Mouse (Mus musculus) adrenal gland, adult 8-10 months (tissue): ENCODE data around the gene Gsn. TPM values are rescaled to one million over a fixed set of nuclear protein-coding genes. Genes with fewer than 3 reads are reported as not detected.

Experiments
- DNase-seq: peaks from one replicate; pipeline ENCODE4 v3.0.0; 2022
- total RNA-seq, 4 experiments: library from RNA; stranded (reverse); gene quantifications; 2 replicates each; pipeline ENCODE4 v1.2.4; 2022

The Gsn gene
- total RNA-seq, 4 experiments from 2014 or later, result 331 to 556 (median 419) TPM

GRCm38 (mm10) chr2:35328064-35328792 lies 72.0 kb downstream of the Gsn start:
- no peak for DNase-seq

- DNase-seq, result no peak
Measured at GRCm38 (mm10) chr2:35329061-35329460, 72.9 kb downstream of the Gsn start.

- DNase-seq, result no peak
Measured at GRCm38 (mm10) chr2:35331205-35331604, 75.0 kb downstream of the Gsn start.

GRCm38 (mm10) chr2:35333670-35334069 lies 77.5 kb downstream of the Gsn start:
- no peak for DNase-seq

- DNase-seq, result no peak
Measured at GRCm38 (mm10) chr2:35335620-35336019, 79.4 kb downstream of the Gsn start.

GRCm38 (mm10) chr2:35336388-35337280 lies 80.5 kb downstream of the Gsn start, which contains the start of gene Stom:
Gene Stom, minus strand, starts transcription at chr2:35336976.
- peak; percentile 100 for DNase-seq

GRCm38 (mm10) chr2:35337419-35337818 lies 81.2 kb downstream of the Gsn start:
- no peak for DNase-seq

- DNase-seq, result no peak
Measured at GRCm38 (mm10) chr2:35338036-35338435, 81.9 kb downstream of the Gsn start.

GRCm38 (mm10) chr2:35338707-35339106 lies 82.5 kb downstream of the Gsn start:
- peak; percentile 37 for DNase-seq

- no peak for DNase-seq
Measured at GRCm38 (mm10) chr2:35342605-35343004, 86.4 kb downstream of the Gsn start.

GRCm38 (mm10) chr2:35345984-35346383 lies 89.8 kb downstream of the Gsn start:
- no peak for DNase-seq

GRCm38 (mm10) chr2:35349184-35349583 lies 93.0 kb downstream of the Gsn start:
- DNase-seq, result no peak

Other genes with a start within 250 kb of the Gsn start
- under 1 TPM in 3 of 4 experiments, not detected in 1; 0.32 to 0.38 (median 0.35) TPM for gene Hc, start 194.9 kb upstream of the Gsn start, total RNA-seq
- 1 to 10 TPM in 1 of 4 experiments, under 1 TPM in 3; 0.21 to 1.5 (median 0.71) TPM for gene AI182371, start 154.8 kb upstream of the Gsn start, total RNA-seq
- 10 to 100 TPM; 16.4 to 30.7 (median 23.5) TPM for gene Cntrl, start 146.9 kb upstream of the Gsn start, total RNA-seq
- gene Rab14, start 55.3 kb upstream of the Gsn start, total RNA-seq, result 100 to 1,000 TPM; 212 to 225 (median 218) TPM
- 10 to 100 TPM; 29.0 to 45.8 (median 37.5) TPM for gene Stom, start 80.6 kb downstream of the Gsn start, total RNA-seq
- not detected for gene 4930568D16Rik, start 111.3 kb downstream of the Gsn start, total RNA-seq
- not detected for gene 4930402F06Rik, start 140.8 kb downstream of the Gsn start, total RNA-seq
- gene Ggta1, start 206.9 kb downstream of the Gsn start, total RNA-seq, result 10 to 100 TPM in 3 of 4 experiments, 1 to 10 TPM in 1; 8.8 to 14.1 (median 10.8) TPM